Mouse (Mus musculus) MEL (cell line): ENCODE results near the gene Tsc22d3.

Experiments
- CHD1 ChIP-seq: IDR thresholded peaks from 2 replicates; pipeline ENCODE4 v1.6.1; 2012; ENCODE audit warnings: low read depth, mild to moderate bottlenecking, inconsistent platforms, low read length, improper control_type of control experiment
- CTCF ChIP-seq, 3 experiments: IDR thresholded peaks in 2 of 3; conservative IDR thresholded peaks in 1 of 3; 2 replicates each; pipeline ENCODE4 v1.5.1; 2011 to 2012; ENCODE audit warnings: low read length in 3 of 3, low read depth in 2 of 3, mild to moderate bottlenecking in 2 of 3, improper control_type of control experiment in 1 of 3, inconsistent platforms in 1 of 3, mixed read lengths in 1 of 3, moderate library complexity in 1 of 3; ENCODE audit not compliant: control insufficient read depth in 1 of 3, insufficient read depth in 1 of 3, poor library complexity in 1 of 3, severe bottlenecking in 1 of 3
- HCFC1 ChIP-seq: IDR thresholded peaks from 2 replicates; pipeline ENCODE4 v1.6.1; 2012; ENCODE audit warnings: low read depth, mild to moderate bottlenecking, inconsistent platforms, low read length, improper control_type of control experiment, moderate library complexity
- MAX ChIP-seq: IDR thresholded peaks from 2 replicates; pipeline ENCODE4 v1.6.1; 2011; ENCODE audit warnings: low read length, improper control_type of control experiment
- POLR2AphosphoS5 ChIP-seq: IDR thresholded peaks from 2 replicates; pipeline ENCODE4 v1.6.1; 2012; ENCODE audit warnings: low read depth, borderline replicate concordance, mild to moderate bottlenecking, inconsistent platforms, low read length, moderate library complexity, mixed read lengths
- UBTF ChIP-seq: IDR thresholded peaks from 2 replicates; pipeline ENCODE4 v1.6.1; 2012; ENCODE audit warnings: low read depth, mild to moderate bottlenecking, inconsistent platforms, low read length, improper control_type of control experiment, moderate library complexity, borderline replicate concordance; ENCODE audit not compliant: insufficient read depth
- ZKSCAN1 ChIP-seq: IDR thresholded peaks from 2 replicates; pipeline ENCODE4 v1.6.1; 2012; ENCODE audit warnings: low read depth, mild to moderate bottlenecking, inconsistent platforms, low read length, improper control_type of control experiment, moderate library complexity

DNA sequence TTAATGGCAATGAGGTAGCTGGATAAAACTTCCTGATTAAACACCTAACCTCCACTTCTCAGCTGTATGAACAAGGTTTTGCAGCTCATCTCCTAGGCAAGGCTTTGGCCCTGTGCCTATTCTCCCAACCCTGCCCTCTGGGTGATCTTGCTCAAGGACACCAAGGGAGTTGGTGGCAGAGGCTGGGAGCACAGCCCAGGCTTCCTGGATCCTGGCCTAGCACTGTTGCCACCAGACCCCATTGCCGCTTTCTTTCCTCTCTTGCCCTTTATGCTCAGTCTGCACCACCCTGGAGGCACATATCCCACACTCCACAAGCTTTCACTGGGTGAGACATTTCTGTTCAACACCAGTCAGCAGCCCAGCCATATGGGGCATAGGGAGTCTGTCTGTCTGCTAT, 35.7 kb downstream of the Tsc22d3 start:
- no peak for TF ChIP-seq MAX
- TF ChIP-seq HCFC1: no peak
- TF ChIP-seq ZKSCAN1: no peak
- TF ChIP-seq CHD1: no peak
- TF ChIP-seq UBTF: no peak
- TF ChIP-seq POLR2AphosphoS5: no peak
- no peak for TF ChIP-seq CTCF (IDR thresholded peaks at IDR 0.05 in 2 of 3, conservative IDR thresholded peaks at IDR 0.05 in 1 of 3; ENCODE audit: control insufficient read depth in 1 of 3, insufficient read depth in 1 of 3, low read depth in 2 of 3, low read length in 3 of 3, poor library complexity in 1 of 3, severe bottlenecking in 1 of 3)
